Mouse (Mus musculus): ENCODE data around the gene Smad3. TPM values are rescaled to one million over a fixed set of nuclear protein-coding genes. Genes with fewer than 3 reads are reported as not detected.

Smad3 gene
- total RNA-seq, 2 experiments from 2014 or later, result 13.2 to 14.8 TPM

DNA sequence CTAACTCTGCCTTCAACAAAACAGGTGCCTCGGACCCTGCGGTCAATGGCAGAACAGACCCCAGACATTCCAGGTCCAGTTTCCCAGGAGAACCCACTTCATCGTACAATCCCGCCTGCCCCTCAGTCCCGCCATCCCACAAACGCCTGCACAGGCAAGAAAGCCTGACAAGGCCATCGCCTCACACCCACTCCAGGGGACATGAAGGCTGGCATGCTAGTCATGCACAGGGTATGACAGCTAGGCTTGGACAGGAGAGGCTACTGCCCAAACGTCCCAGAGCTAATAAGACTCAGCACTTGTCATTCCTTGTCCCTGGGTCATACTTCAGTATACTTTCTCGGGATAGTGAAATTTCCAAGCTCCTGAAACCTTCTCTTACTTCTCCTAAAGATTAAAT is 34.9 kb downstream of the Smad3 start:
- peak in 1 of 2 experiments; percentile 62 for DNase-seq
- intact Hi-C loops (cut with DNase I), result no loop called here

GRCm38 (mm10) chr9:63722350-63722749 is 35.4 kb downstream of the Smad3 start:
- intact Hi-C loops (cut with DNase I), result no loop called here
- DNase-seq, result no peak

GRCm38 (mm10) chr9:63721573-63722275 is 36.1 kb downstream of the Smad3 start:
- intact Hi-C loops (cut with DNase I), result no loop called here
- no peak for DNase-seq

GRCm38 (mm10) chr9:63720715-63721114 is 37.1 kb downstream of the Smad3 start:
- DNase-seq, result no peak
- intact Hi-C loops (cut with DNase I), result no loop called here

DNA sequence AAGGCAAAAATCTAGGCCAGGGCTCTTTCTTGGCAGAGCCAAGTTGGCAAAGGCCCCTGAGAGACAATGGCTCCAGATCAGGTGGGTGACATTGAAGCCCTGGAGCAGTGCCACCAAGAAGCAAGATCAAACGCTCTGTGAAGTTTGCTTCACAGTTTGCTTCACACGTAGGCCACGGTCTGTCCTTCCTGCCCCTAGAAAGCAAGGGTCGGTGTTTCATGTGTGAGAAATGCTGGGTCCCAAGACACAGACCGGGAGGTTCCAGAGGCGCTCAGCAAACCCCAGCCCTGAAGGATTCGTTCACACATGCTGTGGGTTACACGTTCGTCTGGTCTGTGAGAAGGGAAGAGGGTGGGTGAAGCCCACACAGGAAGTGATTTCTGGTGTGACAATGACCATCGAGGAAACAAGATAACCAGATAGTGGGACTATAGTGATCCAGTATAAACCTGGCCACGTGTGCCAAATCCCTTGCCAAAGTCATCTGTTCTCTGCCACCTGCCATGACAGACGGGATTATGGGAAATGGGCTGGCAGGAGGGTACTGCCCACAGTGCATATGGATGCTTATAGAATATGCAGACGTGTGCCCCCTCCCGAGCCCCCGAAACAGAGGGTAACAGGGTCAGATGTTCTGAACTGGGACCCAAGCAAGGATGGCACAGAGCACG is 37.9 kb downstream of the Smad3 start:
- DNase-seq, result no peak

GRCm38 (mm10) chr9:63718735-63719358 is 38.9 kb downstream of the Smad3 start:
- DNase-seq, result no peak

More for the DNA sequence above, 37.9 kb downstream of the Smad3 start:
- intact Hi-C loops (cut with DNase I), result no loop called here

GRCm38 (mm10) chr9:63718170-63718569 is 39.6 kb downstream of the Smad3 start:
- DNase-seq, result no peak
- intact Hi-C loops (cut with DNase I), result no loop called here

More at GRCm38 (mm10) chr9:63718735-63719358, 38.9 kb downstream of the Smad3 start:
- intact Hi-C loops (cut with DNase I), result no loop called here

DNA sequence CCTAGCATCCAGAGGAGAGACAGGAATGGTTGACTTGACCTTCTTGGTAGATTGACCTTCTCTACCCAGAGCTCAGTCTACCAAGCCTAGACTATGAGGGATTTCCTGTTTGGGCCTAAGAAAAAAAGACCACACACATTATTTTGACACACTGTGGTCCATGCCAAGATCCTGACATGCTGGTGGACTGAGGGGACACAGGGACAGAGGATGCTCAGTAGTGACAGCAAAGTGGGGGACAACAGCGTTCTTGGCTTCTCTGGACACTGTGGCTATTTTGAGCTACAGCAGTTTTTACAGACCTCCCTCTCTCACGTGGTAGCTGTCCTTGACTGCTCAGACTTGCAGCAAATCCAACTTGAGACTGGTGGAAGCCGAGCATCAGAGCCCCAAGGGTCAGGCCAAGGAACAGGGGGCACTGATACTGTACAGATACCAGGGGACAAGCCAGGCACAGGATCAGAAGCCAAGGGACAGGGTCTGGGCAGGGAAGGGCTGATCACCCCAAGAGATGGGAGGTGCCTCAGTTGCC is 40.3 kb downstream of the Smad3 start:
- intact Hi-C loops (cut with DNase I), result no loop called here
- no peak for DNase-seq

DNA sequence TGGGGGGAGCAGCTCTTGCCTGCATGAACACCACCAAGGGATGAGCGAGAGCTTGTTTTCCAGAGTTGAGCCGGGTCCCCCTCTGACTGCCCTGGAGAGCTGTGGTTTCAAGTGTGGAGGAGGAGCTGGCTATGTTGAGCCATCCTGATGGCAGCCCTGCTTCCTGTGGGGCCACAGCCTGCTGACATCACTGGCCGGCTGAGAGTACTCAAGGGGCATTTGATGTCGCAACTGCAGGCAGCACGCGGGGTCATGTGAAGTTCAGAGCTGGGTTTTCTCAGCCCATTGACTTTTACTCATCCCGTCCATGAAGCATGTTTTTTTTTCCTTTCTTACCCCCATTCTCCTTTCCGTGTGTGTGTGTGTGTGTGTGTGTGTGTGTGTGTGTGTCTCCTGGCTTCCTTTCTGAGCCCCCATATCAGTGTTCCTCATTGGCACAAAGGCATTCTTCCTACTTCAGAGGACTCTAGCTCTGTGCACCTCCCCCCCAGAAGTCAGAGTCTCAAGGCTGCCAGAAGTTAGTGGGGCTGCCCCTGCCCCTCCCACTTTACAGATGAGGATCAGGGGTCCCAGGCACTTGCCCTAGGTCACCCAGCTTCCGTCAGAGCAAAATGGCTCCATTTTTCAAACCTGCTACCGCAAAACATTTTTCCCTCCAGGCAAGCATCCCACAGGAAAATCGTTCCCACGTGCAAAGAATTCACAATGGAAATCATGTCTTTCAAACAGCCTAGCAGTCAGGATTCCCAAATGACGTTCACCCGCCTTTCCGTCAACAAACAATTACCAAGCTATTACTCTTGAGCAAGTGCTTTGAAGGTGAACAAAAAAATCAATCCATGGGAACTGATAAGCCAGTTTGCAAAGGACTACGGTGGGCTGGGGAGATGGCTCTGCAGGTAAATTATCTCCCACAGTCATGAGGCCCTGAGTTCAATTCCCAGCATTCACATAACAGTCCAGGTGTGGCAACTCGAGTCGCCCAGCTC is 41.4 kb downstream of the Smad3 start:
- peak; percentile 71 to 74 for DNase-seq

GRCm38 (mm10) chr9:63714572-63714971 is 43.2 kb downstream of the Smad3 start:
- intact Hi-C loops (cut with DNase I), result no loop called here
- no peak for DNase-seq

More for the DNA sequence above, 41.4 kb downstream of the Smad3 start:
- intact Hi-C loops (cut with DNase I), result no loop called here

DNA sequence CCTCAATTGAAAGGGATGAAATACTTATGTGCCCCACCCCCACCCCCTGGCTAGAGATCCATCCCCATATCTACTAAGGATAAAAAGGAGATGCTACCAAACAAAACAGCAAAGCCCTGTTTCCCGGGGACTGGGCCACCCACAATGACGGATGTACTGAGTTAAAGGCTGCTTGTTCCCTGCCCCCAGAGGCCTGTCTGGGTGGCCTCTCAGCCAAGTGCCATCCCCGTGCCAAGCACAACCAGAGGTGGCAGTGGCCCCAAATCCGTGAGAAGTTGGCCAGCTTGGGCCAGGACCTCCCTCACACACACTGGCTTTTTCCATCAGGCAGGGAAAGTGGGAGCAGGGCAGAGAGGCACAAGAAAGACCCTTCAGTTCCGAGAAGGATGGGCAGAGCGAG is 45.0 kb downstream of the Smad3 start:
- intact Hi-C loops (cut with DNase I), result no loop called here

GRCm38 (mm10) chr9:63711580-63712230 is 46.1 kb downstream of the Smad3 start:
- peak in 1 of 2 experiments; percentile 53 for DNase-seq
- intact Hi-C loops (cut with DNase I), result no loop called here

More for the DNA sequence above, 45.0 kb downstream of the Smad3 start:
- DNase-seq, result no peak

DNA sequence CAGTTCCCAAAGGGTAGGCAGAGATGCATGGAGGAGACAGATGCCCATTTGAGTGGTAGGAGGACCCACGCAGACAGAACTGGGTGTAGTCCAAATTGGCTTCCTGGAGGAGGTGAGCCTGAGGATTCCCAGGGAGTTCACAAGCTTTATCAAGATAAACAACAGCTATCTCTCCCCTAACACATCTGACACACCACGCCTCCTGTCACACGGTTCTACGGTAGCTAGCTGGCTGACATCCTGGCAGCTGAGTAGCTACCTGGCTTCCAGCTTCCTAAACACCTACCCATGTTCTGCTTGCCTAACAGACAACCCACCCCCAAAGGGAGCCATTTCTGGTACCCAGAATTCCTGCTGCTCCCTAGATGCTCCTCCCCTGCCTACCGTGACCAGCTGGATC is 47.9 kb downstream of the Smad3 start:
- intact Hi-C loops (cut with DNase I), result loop anchor here (5.0 kb wide), 1 partner anchor 47 kb away; the partner anchor contains the start of gene Smad3
- no peak for DNase-seq

DNA sequence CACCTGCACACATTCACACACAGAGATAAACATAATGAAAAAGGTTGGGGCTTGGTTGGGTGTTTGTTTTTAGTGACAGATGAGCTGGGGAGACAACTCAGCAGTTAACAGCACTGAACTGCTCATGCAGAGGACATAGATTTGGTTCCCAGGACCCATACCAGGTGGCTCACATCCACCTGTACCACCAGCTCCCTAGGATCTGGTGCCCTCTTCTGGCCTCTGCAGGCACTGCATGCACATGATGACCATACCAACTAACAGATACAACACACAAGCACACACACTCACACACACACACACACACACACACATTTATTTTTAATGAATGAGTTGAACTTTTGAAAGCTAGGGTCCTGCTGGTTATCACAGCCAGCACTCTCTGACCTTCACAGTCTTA is 48.5 kb downstream of the Smad3 start:
- DNase-seq, result no peak
- intact Hi-C loops (cut with DNase I), result loop anchor here (5.0 kb wide), 1 partner anchor 48 kb away; the partner anchor contains the start of gene Smad3

DNA sequence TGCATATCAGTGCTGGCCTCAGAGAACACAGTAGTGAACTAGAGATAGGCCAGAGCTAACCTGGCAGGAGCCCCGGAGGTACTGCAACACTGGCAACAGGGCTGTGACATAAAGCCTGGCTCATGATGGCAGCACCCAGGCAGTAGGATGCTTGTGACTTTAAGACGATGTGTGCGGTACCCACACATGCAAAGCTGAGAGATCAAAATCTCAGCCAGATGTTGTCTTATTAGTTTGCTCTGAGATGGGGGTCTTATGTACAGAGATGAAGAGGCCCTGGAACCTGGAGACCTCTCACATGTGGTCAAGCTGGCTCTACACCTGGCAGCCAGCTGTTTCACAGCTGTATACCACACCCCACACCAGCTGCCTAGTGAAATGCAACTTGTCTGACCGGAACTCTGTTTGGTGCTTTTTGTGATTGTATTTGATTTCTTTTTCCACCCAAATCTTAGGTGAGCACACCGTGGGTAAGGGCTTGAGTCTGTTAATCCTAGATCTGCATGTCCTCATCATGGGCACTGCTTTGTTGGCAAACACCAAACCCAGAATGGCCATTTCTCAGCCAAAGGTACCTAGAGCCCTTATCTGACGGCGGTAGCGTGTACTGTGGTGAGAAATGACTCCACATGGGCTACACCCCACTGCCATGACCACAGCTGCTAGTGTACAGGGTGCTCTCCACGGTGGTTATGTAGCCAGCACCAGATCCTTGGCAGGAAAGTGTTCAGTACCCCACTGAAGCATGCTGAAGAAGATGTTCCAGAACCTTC is 49.8 kb downstream of the Smad3 start:
- no peak for DNase-seq
- intact Hi-C loops (cut with DNase I), result loop anchor here (2.0 to 5.0 kb wide), 2 partner anchors 49 to 57 kb away; partner anchors contain the start of gene Smad3

GRCm38 (mm10) chr9:63706152-63706733 is 51.6 kb downstream of the Smad3 start:
- DNase-seq, result peak; percentile 68 to 78
- intact Hi-C loops (cut with DNase I), result loop anchor here (2.0 to 5.0 kb wide), 2 partner anchors 51 to 55 kb away; partner anchors contain the start of gene Smad3

GRCm38 (mm10) chr9:63704979-63705751 is 52.6 kb downstream of the Smad3 start:
- intact Hi-C loops (cut with DNase I), result loop anchor here (5.0 kb wide), 1 partner anchor 52 kb away; the partner anchor contains the start of gene Smad3
- DNase-seq, result peak in 1 of 2 experiments; percentile 55

All from heart, postnatal 14 days (tissue).